Mouse (Mus musculus): ENCODE measurements around the gene Stag3.

Stag3 gene

DNA sequence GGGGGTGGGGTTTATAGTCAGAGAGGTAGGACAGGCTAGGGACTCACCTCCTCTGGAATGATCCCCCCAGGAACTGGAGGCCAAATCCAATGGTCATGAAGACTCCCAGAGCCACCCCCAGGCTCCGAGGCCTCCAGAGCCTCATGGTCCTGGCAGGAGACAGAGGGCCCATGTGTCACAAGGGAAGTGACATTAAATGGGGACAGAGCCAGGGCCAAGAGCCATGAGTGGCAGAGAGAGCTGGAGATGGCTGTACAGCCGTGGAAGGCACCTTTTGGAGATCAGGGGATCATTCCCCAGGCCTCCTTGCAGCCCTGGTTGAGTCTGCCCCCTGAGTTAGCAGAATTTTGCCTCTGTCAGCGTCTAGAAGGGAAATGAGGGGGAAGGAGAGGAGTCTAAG lies 8.8 kb upstream of the Stag3 start:
- no peak for DNase-seq

DNA sequence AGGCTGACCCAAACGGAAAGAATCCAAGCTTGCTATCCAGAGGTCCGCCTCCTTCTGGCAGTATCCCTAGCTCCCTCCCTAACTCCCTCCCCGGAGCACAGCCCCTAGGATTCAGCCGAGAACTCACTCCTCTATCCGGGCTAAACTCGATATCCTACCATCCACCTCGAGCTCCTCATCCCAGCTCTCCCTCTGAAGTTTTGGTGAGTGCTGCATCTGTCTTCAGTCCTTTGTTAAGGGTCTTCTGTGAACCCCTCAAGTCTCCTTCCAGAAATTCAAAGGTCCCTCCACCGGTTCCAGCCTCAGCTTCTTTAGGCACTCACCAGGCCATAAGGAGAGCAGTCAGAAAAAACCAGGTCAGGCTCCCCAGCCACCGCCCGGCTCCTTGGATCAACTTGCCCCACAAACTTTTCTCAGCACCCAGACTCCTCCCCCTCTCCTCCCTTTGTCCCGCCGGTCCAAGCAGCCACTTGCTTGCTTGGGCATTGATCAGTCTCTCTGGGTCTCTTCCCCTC lies 7.6 kb upstream of the Stag3 start, which contains the start of gene Gal3st4:
Gene Gal3st4 (minus strand): TSS at position 432 of the 515 bp plus-strand sequence.
- DNase-seq = no peak

DNA sequence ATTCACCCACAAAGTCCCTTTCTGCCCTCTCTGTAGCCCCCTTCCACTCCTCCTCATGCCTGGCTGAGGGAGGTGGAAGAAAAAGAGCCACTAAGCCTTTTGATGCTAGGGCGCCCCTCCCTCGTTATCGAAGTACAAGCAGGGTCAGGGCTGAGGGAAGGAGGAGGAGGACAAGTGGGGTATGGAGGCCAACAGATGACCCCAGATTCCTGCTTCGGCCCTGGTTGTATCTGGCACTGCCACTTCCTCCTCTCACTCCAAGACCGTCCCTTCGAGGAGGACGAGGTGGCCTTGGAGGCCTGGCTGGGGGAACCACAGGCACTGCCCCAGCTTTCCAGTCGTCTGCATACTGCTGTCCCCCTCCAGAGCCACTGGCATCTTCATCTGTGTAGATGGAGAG lies 5.9 kb upstream of the Stag3 start:
- DNase-seq = no peak

DNA sequence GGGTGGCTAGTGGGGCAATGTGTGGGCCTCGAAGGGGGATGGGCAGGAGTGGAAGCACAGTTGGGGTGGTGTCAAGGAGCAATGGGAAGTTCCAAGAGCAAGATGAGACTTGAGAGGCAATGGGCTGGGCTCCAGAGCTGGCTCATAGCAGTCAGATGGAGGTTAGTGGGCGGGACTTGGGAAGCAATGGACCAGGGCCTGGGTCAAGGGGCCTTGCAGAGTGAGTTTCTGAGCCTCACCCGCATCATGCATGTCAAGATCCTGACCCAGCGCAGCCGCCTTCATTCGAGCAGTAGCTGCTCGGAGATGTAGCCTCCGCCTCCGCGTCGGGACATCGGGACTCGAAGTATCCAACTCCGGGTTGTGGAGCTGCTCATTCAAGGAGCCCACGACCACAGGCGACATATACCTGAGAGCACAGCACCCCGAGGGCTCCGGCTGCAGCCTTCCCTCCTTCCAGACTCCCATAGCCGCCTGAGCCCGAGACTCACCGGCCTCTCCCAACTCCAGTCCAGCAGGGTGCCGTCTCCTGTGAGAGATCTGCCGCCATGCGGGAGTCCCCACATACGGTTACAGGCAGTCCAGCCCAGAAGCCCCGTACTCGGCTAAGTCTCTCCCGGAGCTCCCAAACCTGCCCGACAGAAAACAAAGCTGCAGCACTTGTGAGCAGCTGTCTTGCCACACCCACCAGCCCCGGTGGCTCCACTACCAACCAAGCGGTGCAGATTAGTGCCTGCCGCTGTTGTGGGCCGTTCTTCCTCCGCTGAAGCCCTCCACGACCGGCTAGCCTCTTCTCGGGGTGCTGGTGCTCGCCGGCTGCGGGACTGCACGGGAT lies 4.6 kb upstream of the Stag3 start:
- no peak for DNase-seq

DNA sequence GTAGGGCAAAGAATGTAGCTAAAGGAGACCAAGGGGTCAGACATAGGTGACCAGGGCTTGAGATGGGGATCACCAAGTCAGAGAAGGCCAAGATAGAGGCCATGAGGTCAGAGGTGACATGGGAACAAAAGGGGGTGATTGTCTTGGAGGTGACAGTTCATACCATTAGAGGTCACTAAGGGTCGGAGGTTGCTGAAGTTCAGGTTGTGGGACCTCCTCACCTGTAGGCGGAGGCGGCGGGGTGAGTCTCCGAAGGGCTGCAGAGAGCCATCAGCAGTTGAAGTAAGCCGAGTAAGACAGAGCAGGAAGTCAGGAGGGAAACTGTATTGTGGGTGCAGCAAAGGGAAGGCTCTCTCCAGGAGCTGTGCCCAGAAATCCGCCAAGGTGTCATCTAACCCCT lies 2.0 kb upstream of the Stag3 start:
- DNase-seq = no peak

DNA sequence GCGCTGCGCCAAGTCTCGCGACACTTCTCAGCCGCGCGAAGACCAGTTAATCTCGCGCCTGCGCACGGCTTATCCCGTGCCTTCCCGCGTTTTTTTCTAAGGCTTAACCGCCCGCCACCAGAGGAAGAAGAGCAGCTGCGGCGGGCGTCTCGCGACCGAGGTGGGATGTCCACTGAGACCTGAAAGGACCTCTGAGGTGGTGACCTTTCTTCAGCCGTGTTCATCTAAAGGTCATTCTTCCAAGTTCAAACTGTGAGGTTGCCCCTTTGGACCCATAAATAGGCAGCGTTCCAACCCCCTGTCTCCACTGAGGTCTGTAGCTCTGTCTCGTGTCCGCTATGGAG lies 357 bp downstream of the Stag3 start:
- no peak for DNase-seq

DNA sequence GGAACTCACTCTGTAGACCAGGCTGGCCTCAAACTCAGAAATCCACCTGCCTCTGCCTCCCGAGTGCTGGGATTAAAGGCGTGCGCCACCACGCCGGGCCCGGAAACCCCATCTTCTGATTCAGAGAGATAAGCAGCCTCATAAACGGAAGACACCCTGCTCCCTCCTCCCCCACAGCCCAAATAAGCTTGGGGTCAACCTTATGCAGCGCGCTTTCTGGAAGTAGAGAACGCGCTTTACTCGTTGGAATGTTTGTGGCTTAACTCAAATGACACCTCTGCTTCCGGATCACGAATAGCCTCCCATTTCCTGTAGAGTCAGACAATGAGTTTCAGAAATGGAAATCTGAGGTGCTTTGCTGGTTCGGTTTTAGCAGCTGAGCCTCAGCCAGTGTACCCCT lies 789 bp downstream of the Stag3 start:
- DNase-seq = no peak

DNA sequence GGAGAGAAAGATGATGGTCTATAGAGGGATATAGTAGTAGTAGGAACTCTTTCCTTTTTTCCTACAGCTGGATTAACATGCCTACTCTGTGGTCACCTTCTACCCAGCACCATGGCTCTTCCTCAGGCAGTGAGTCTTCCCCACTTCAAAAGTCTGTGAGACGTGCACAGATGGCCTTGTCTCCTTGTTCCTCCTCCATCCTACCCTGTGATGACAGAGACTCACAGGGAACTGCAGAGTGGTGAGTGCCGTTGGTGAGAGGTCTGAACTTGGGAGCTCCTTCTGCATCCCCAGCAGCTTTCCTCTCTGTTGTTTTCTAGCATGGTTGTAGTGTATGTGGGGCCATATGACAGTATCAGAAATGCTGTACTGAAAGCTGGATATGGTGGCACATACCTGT lies 1.8 kb downstream of the Stag3 start:
- no peak for DNase-seq

DNA sequence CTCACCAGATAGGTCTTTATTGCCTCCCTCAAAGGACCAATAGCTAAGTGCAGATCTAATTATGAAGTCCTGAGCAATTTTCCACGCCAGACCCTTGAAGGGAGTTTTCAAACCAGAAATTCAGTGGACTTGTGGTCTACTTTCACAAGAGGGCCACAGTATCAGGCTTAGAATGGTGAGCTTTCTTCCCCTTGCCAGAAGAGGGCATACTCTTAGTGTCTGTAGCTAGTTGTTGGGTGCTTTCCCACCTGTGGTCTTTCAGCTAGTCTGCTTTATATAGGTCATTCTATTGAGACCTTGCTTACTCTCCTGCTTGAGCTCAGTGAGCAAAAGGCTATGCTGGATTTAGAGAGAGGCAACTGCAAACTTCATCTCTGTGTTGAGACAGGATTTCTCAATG lies 3.5 kb downstream of the Stag3 start:
- no peak for DNase-seq

DNA sequence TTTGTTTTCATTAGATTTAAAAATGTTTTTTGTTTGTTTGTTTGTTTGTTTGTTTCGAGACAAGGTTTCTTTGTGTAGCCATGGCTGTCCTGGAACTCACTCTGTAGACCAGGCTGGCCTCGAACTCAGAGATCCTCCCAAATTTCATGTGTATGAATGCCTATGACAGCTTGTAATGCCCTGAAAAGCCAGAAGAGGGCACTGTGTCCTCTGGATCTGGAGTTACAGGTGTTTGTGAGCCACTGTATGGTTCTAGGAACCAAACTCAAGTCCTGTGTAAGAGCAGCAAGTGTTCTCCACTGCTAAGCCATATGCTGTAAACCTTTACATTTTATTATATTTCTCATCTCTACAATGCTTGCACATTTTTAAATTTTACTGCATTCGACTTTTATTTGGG lies 7.8 kb downstream of the Stag3 start:
- no peak for DNase-seq

DNA sequence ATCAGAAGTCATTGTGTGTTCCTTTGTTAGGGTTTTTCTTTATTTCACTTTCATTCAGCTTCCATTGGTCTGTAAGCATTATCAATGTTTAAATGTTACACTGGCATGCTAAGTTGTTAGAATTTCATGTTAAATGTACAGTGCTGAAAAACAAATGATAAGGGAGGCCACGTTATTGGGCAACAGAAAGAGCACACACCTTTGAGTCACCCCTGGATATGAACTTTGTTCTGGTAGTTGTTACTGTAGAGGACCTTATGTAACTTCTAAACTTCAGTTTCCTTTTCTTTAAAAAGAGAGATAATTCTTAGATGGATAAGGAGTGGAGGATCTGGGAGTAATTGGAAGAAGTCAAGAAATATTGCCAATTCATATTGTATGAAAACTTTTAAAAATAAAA lies 11.6 kb downstream of the Stag3 start:
- no peak for DNase-seq

DNA sequence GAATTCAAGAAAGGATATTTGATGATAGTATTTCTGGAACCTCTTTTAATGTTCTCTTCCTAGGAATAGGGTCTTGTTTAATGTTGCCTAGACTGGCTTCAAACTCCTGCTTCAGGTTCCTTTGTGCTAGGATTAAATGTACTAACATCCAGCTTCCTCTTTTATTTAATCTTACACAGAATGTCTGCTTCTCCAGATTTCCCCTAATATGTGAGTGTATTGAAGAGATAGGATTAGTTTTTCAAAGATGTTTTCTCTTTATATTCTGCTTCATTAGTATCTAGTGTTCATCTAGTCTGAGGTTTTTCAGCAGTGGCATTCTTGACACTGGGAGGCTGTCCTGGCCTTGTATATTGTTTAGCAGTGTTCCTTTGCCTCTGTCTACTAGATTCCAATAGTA lies 14.1 kb downstream of the Stag3 start:
- no peak for DNase-seq

DNA sequence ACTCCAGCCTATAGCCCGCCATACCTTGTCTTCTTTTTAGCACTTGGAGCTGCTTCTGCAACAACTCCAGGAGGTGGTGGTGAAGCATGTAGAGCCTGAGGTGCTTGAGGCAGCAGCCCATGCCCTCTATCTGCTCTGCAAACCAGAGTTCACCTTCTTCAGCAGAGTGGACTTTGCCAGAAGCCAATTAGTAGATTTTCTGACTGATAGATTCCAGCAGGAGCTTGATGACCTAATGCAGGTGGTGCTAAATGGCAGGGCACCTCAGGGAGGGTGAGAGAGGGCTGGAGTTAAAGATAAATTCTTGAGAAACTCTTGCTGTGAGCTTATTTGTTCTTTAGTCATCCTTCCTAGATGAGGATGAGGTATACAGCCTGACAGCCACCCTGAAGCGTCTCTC lies 19.6 kb downstream of the Stag3 start:
- no peak for DNase-seq

DNA sequence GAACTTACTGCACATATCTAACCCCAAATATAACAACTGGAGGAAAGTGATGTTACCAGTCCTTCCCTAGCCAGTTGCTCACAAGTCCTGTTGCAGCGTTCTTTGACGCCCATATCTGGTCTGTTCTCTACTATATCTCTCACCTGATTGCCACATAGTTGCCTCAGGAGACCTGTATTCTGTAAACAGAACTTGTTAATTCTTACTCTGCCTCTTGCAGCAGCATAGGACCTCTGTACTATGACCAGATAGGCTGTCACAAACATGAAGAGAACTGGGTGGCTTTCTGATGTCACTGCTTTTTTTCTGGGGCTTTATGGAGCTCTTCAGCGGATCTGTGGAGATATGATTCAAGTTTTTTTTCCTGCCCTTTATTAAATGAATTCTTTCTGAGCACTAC lies 32.8 kb downstream of the Stag3 start:
- DNase-seq = no peak

DNA sequence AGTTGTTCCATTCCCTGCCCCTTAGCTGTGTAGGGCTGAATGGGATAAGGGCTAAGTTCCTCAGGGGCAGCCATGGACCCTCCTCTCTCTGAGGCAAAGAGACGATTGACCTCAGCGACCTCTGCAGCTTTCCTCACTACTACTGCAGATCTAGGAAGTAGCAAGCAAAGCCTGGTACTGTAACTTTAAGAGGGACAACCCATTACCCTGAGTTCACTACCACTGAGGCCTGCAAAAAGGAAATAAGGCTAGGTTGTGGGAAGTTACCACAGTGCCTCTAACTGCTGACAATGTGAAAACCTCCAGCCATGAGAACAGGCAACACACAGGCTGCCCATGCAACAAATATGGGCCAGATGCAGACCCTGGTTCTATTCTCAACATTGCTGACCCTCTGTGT lies 61.6 kb downstream of the Stag3 start, which contains the start of gene Pvrig:
Gene Pvrig (plus strand): TSS at position 301 of the 400 bp plus-strand sequence.
- no peak for DNase-seq

DNA sequence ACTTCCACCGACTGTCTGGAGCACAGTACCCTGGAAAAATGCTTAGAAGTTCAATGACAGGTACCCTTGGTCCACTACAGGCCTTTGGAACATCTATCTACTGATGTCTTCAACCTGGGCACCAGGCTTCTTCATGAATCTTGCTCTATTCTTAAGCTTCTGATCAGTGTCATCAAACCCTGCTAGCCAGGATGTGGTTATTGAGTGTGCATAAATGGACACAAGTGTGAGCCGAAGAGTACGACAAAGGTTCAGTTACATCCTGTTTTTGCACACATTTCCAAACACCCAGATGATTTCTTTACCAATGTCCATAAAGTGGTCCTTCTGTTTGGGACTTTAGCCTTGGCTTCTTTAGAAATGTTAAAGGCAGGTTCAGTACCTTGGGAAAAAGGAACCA lies 63.2 kb downstream of the Stag3 start:
- no peak for DNase-seq
